Mouse (Mus musculus) layer of hippocampus, adult 11-12 months (tissue): ENCODE measurements at regions not wholly inside any gene's neighbourhood (a gene's known extent, or its start where the extent isn't known, plus 50 kb on each side); places are given as distances from the start of the nearest gene placed in this dataset.
A peak's percentile ranks its signal among the peaks of the same experiment; 100 is the strongest.

Experiments used
- DNase-seq: peaks from one replicate; pipeline ENCODE4 v3.0.0; 2022; ENCODE audit warnings: low spot score

DNA sequence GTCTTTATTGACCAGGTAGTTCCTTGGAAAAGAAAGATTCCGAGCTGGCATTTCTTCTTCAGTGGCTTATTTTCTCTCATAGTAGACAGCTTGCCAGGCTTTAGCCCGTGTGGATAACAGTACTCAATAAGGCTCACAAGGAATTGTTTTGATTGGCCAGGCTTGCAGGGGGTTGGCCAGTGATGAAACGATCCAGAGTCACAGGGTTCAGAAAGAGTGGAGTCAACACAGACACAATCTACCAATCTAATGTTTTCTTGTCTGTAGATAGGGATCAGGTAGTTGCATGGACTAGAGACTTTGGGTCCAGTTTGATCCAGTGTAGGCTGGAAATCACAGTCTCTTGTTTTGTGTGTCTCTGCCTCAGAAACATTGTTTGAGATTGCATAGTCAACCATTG, 115.8 kb upstream of the Tab2 start:
- DNase-seq, result no peak

DNA sequence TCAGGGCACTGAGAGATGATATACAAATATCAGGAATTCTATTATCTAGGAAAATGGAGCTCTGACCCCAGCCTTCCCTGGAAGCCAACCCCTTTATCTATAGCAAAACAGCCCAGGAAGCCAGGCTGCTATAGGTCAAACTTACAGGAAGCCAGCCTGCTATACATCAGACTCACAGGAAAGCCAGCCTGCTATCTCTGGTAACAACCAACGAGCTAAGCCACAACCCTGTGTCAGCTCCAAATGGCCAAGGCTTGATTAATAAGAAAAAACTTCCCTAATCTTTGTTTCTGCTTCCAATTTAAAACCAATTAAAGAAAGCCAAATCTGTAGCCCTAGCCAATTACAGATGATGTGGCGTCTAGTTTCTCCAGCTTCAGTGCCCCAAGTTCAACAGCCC, 114.4 kb upstream of the Tab2 start:
- DNase-seq, result no peak

DNA sequence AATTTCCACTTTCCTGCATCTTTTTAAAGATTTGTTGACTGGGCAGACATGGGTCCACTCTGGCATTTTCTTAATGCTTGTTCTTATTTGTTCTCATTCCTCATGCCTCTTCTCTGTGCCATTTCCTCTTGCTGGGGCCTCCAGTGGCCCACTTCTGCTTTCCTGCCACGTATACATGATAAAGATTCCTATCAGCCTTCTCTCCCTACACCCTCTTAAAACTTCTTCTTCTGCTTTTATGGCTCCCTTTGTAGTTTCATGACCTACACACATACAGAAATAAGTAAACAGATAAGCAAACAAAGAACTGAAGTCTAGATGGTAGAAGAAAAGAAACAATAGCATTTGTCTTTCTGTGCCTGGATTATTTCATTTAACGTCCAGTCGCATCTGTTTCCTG, 110.9 kb upstream of the Tab2 start:
- no peak for DNase-seq

DNA sequence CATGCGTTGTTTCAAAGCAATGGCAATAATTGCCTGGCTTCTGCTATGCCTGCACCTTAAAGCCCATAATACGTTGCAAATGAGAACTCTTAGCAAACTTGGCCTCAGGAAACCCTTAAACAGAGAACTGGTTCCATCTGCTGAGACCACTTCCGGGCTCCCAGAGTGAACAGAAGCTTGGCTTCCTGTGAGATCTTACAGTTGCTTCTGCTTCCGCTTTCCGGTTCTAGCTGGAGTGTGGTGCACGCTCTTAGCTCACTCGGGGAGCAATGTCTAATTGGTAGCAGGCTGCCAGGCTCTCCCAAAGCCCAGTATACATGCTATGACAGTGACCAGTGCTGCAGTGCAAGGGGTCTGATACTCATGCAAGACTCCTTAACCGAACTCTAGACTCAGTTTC, 109.7 kb upstream of the Tab2 start:
- peak; percentile 15 for DNase-seq

DNA sequence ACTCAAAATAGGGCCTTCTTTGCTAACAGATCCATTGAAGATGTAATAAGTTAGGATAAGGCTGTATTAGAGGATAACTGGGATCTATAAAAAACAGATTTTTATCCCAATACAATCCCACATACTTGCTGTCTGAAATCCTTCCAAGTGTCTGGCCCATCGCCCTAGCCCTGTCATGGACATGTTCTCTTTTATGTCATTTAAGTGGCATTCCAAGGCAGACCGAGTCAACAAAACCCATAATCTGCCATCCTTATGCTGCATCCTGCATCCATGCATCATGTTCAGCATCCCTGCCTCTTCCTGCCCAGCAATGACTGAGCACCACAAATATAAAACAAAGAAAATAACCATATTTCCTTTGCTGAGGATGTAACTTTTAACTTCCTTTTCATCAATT, 108.3 kb upstream of the Tab2 start:
- DNase-seq, result no peak

DNA sequence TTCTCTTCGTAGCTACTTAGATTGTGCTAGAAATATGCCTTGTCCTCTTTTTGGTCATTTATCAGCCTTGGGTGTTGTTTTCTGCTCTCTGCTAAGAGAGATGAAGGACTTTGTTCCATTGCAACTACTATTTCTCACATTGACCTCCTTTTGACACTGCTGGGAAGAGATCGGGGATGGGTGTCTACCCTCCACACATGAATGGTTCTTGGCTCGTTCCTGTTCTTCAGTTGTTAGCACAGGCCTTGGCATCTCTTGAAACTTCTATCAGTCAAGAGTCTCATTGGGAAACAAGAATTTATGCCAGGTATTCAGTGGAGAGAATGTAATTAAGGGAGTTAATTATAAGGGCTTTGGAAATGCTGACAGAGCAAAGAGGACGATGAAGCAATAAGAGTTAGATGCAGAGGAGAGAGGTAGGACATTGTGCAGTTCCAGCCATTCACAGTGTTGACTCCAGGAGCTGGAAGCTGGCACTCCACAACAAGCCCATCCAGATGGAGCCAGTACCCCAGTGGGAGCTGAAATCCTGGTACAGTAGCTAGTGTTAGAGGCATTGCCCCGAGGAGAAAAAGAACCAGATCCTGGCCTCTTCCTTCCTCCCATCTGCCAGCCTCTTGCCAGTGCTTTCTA, 107.5 kb upstream of the Tab2 start:
- peak; percentile 20 for DNase-seq

DNA sequence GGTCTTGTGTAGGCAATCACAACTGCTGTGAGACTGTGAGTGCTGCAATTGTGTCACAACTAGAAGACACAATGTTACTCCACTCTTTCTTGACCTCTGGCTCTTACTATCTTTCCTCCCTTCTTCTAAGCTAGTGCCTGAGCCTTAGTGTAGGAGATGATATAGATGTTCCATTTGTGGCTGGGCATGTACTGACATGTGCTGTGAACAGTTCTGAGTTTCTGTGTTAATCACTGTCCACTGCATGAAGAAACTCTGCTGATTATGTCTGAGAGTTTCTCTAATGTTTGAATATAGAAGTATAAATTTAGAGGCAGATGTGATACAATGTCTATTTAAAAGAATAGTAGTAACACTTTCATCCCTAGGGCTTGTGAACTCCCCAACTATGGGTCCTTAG, 105.0 kb upstream of the Tab2 start:
- DNase-seq, result no peak

DNA sequence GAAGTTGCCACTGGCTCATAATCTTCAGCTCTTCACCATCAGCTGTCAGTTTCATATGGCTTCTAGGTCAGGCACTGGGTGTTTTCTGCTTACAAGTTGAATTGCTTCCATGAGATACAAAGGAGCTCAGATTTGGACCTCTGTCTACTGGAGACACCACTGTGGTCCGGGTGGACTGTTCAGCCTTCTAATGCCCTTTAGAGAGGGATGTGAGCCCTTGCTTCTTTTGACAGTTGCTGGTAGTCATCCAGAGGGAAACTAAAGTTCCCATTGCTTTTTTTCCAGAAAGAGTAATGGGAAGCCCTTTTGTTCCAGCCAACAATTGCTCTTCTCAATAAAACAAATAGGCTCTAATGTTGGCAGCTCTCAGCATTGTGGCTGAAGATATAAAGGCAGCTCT, 103.7 kb upstream of the Tab2 start:
- DNase-seq, result peak; percentile 9

DNA sequence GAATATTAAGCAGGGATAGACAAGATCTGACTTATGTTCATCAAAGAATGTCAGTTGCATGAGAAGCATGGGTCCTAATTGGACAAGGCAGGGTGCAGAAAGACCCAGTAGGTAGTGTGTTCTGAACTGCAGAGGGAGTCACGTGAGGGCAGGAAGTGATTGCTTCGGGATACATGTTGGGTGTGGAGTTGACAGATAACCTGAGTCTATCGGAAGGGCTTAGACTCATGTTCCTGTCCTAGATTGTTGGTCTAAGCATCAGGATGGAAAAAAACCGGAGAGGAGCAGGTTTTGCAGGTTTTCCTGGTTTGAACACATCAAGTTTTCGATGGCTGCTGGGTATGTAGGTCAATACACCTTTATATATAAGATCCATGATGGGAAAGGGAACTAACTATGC, 101.8 kb upstream of the Tab2 start:
- DNase-seq, result no peak

DNA sequence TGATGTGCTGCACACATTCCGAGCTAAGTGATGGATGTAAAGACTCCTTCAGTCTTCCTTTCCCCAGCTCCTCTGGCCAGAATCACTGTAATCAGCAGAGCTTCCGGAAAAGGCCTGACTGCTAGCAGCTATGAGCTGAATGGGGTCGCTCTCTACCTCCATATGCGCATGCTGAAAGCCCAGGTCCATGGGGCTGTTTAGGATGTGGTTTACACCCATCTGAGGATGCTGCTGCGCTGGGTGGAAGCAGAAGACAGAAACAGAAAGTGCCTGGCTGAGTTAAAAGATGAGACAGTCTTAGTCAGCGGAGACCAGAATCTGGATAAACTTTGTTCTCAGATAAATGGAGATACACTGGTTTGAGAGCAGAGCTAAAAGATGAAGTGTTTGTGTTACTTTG, 99.3 kb upstream of the Tab2 start:
- no peak for DNase-seq

DNA sequence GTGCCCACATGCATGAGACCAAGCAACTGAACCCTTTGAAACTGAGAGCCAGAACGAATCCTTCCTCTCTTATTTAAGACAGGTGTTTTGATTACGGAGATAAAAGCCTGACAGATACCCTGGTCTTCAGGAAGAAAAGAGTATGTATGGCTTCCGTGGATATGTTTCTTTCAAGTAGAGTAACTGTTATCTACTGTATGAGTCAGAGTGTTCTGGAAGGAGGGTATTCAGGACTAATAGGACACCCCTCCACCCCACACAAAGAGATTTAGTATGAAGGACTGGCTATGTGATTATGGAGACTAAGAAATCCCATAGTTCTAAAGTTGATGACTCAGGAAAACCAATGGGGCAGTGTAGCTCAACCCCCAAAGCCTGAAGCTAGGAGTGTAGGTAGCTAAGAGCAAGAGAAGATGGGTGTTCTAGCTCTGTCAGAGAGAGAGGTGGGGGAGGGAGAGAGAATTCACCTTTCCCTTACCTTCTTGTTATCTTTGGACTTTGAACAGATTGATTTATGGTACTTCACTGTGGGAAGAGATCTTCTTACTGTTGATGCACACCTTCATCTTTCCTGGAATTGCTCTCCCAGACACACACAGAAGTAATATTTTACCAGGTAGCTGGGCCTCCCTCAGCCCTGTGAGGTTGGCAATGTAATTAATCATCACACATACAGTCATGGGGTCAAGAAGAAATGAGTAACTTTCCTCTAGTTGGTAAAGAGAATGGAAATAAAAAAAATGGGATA, 87.6 kb upstream of the Tab2 start:
- DNase-seq, result no peak

DNA sequence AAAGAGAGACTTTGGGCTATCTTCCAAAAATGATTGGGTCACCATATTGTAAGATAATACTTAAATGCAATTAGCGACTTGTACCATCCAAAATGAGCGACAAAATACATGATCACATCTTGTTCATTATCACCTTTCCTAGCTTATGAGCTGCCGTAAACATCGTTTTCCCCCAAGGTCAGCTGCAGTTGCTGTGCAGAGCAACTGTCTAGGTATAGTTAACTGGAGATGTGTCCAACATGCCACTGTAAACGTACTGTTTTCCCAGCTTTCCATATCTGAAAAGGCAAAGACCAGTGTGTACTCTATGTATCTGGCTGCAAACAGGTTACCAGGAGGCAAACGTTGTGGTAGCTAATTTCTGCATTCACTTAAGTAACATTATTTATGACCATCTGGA, 86.3 kb upstream of the Tab2 start:
- DNase-seq, result no peak

DNA sequence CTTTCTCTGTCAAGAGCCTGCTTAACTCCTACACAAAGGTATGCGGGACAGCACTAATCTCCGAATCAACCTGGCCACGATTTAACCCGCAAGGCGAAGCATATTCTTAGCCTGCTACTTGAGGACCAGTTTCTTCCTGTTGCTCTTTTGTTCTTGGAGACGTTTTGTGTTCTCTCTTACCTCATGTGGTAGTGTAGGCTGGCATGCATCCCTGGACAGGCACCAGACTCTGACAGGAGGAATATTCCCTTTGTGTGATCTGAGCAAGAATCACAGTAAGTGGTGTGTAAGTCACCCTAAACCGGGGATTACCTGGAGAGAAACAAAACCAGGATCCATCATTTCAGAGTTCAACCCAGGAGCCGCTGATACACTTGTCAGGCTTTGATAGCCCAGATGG, 85.8 kb upstream of the Tab2 start:
- no peak for DNase-seq

DNA sequence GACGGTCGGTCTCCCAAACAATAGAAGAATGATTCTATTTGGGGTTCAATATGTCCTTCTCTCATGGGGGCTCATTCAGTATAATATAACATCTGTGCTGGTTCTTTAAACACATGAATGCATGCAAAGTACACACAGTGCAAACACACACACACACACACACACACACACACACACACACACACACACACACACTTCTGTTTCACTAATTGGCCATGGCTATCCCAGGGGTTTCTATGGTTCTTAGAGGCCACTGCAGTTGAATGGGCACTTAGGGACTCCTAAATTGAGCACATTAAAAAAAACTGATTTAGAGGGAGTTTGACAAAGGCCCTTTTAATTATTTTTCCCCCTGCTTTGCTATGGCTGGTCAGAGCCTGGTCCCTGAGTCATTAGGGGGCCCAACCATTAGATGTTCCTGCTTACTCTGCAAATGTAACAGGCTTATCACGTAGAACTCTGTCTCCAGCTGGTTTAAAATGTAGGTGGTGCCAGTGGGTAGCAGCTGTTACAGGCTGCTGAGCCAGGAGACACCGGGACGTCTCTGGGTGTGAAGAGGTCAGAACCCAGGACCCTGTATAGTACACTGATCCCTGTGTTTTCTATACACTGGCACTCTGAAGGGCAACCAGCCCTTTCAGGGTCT, 82.1 kb upstream of the Tab2 start:
- DNase-seq, result peak; percentile 12

DNA sequence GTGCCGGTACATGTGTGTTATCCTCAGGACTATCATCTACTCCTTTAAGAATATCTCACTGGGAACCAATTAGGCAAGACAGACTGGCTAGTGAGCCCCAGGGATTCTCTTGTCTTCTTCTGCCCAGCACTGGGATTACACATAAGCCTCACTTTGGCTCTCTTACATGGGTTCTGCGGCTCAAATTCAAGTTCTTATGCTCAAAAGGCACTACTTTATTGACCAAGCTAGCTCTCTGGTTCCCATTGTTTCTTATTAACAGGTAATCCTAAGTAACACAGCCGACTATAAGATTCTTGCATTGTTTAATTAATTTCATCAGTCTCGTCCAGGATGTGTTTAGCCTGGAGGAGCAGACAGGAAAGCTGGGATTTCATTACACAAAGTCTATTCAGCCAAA, 80.3 kb upstream of the Tab2 start:
- no peak for DNase-seq

DNA sequence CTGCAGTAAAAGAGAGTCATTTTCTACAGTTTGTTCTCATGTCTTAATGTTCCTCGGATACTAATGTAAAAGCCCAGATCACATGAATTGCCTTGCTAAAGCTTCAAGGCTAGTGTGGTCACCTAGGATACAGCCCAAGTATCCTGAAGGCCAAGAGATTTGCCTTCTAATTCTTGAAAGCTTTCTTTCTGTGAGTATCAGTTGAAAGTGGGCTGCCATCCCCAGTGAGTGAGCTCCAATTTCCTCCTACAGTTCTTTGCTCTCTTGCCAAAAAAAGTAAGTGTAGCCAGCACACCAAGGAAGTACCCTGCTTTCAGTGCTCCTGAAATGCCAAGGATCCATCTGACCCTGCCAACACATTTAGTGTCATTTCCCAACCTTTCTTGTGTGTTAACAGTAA, 79.3 kb upstream of the Tab2 start:
- DNase-seq, result no peak

DNA sequence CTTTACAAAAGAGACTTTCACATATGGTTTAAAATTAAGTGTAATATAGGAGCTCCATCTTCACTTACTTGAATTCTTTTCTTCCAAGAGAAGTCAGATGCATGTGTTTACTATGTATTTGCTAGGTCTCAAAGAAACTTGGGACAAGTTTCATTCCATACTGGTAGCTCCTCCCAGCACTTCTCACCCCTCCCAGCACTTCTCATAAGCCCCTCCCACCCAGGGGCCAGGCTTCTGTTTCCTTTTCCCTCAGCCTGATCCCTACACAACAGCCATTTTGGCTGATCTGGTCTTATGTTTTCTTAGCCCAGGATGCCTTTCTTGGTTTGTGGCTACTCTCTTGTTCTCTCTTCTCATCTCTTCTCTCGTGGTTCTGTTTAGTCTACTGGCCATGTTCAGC, 76.2 kb upstream of the Tab2 start:
- no peak for DNase-seq

DNA sequence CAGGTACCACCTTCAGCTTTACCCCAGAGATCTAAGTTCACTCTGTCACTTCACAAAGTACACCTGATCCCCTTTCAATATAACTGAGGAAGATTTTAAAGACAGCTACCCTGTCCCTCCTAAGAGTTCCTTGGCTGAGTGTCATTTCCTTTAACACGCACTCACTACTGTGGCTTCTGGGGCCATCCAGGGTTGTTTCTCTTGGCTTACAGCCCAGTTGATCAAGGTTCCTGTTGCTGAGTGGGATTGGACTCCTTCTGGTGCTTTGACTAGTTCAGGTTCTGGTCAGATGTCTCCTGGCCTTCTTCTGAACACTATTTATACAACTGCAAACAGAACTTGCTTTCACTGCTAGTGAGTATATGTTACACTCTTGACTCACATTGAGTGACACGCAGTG, 72.8 kb upstream of the Tab2 start:
- DNase-seq, result no peak

DNA sequence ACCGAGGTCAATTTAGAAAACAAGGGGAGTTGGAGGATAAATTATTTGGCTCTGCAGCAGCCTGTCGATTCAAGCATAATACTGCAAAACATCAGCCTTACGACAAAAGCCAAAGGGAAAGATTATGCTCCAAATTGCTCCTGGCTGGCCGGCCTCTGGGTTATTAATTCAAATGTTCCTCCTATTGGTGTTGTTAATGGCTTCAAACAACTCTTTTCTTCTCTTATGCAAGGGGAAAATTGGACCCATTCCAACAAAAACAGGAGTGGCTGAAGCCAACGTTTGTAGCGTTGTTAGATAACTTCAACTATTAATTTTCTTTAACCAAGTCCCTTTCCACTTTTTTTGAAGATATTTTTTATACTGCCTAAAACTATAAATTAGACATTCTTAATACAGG, 71.0 kb upstream of the Tab2 start:
- no peak for DNase-seq

DNA sequence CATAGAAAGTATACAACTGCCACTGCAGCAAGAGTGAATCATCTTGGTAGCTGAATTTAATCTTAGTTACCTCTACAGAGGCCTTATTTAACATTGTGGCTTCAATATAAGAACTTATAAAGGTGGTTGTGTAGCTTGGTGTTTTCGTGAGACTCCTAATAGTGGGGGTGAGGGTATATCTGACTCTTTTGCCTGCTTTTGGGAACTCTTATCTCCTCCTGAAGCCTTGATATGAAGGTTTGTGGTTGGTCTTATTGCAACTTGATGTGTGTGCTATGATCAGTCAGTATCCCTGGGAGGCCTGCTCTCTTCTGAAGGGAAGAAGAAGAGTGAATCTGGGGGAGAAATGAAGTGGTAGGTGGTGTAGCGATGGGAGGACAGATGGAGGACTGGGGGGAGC, 67.7 kb upstream of the Tab2 start:
- no peak for DNase-seq

DNA sequence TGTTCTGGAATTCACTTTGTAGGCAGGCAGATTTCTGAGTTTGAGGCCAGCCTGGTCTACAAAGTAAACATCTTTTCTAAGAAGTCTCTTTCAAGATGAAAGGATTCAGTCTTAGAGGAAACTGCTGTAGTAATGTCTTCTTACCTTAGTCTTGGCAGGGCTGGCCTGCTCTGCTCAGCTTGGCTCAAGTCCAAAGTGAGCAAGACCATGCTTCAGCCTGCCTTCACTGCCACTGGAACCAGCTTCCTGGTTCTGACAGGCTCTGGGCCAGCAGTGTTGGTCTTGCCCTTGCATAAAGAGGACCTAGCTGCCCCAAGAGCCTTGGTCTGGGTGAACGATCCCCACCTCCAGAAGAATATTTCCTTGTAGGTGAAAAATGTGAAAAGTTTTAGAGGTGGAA, 65.9 kb upstream of the Tab2 start:
- peak; percentile 25 for DNase-seq

DNA sequence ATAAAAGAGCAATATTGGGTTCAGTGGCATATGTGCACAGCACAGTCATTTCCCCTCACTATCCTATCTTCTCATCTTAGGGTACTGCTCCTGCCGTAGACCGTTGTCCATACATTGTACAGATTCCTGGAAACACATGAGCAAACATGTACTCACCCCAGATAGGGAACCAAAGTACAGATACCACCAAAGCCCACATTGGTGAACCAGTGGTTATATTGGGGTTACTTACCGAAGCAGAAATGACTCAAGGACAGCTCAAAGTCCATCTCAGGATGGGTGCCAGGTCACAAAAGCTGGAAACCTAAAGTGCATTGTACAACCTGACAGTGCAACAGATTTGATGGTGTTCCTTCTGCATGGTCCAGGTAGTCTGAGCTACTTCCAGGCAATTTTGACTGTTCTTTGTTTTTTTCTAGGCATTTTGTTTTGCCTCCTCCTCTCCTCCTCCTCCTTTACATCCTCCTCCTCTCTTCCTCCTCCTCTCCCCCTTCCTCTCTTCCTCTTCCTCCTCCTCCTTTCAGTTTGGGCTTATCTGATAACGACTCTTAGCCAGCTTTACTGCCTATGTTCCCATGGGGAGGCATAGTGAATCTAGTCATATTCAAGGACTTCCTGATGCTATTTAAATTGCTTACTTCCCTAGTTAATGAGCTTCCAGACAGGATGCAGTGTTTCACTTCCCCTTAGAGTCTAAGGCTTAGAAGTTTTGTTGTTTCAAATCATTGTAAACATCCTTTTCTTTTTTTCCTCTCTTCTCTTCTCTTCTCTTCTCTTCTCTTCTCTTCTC, 65.1 kb upstream of the Tab2 start:
- no peak for DNase-seq

DNA sequence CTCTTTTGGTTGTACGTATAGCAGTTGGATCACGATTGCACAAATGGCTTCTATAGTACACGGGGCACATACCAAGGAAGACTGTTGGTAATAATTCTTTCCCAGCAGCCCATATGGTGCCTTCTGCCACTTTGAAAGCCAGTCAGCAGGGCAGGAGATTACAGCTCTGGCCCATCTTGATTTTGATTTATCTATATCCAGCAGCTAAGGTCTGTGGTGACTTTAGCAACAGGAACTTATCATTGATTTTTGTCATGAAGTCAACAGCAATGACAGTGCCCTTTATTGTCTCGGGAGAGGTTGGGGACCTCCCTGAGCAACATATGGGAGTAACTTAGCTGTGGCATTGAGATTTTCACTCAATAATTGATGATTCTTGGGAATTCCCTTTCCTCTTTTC, 64.1 kb upstream of the Tab2 start:
- DNase-seq, result no peak
